Mouse (Mus musculus) layer of hippocampus, postnatal 14 days (tissue): ENCODE data around the gene Celf6. TPM values are rescaled to one million over a fixed set of nuclear protein-coding genes. Genes with fewer than 3 reads are reported as not detected.
A peak's percentile ranks its signal among the peaks of the same experiment; 100 is the strongest.

ENCODE experiments used
- DNase-seq, 2 experiments: peaks; one replicate each; pipeline ENCODE4 v3.0.0; 2021 to 2022; ENCODE audit warnings: low spot score in 2 of 2, mixed read lengths in 1 of 2
- long read RNA-seq, 2 experiments: library from polyadenylated mRNA; stranded (forward); transcript quantifications; one replicate each; pipeline ENCODE4 v2.0.0; 2021
- total RNA-seq, 2 experiments: library from RNA; stranded (reverse); gene quantifications; 2 replicates each; pipeline ENCODE4 v1.2.3; 2021

The Celf6 gene
- 10 to 100 TPM; 26.7 to 33.8 TPM for total RNA-seq
- long read RNA-seq, experiment 1, transcript Celf6-201 (12 exons, 2,765 nt), result major isoform, 10 of 23 reads
- long read RNA-seq, experiment 1, partial matches to known transcripts, result 0 of 23 reads
- long read RNA-seq, experiment 1, other reads (novel, unspliced or antisense), result 11 of 23 reads
- long read RNA-seq, experiment 2, transcript Celf6-201 (12 exons, 2,765 nt), result major isoform, 14 of 32 reads
- long read RNA-seq, experiment 2, partial matches to known transcripts, result 1 of 32 reads
- long read RNA-seq, experiment 2, other reads (novel, unspliced or antisense), result 17 of 32 reads

DNA sequence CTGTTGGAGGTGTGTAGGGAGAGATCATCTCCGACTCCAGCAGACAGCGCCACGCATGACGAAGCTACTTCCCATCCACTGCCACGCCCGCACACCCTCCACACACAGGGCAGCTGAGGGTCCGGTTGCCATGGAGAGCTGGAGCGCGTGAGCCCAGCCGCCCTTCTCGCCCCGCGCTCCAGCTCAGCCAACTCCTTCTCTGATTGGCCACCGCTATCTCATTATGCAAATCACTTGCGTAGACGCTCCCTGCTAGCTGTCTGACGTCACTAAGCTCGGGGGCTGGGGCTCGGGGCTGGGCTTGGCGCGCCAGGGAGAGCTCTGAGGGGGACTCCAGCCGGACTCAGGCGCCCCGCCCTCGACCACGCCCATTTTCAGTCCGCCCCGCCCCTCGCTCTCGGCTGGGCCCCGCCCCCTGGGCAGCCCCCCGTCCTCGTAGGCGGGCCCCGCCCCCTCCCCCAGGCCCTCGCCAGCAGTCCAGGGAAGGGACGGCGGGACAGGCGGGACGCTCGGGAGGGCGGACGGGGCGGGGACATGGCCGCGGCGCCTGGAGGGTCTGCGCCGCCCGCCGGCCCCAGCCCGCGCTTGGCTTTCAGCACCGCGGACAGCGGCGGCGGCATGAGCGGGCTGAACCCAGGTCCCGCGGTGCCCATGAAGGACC is at the start of gene Celf6:
Celf6 (plus strand) TSS at position 74 of the 661 bp plus-strand sequence.
- peak; percentile 85 to 96 for DNase-seq

DNA sequence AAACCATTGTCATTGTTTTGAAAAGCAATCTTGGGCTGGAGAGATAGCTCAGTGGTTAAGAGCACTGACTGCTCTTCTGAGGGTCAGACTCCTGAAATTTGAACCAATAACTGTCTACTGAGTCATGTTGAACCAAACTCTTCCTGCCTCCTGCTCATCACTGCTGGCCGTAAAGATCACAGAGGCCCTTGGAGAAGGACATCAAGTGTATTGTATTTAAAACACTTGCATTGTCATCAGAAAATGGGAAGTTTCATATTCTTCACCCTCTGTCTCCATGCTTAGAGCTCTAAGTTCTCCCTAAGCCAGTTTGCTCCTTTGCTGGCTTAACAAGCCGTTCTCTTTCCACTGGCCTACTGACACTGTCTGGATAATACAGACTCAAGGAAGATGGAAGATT is 49.4 kb upstream of the Celf6 start:
- no peak for DNase-seq

DNA sequence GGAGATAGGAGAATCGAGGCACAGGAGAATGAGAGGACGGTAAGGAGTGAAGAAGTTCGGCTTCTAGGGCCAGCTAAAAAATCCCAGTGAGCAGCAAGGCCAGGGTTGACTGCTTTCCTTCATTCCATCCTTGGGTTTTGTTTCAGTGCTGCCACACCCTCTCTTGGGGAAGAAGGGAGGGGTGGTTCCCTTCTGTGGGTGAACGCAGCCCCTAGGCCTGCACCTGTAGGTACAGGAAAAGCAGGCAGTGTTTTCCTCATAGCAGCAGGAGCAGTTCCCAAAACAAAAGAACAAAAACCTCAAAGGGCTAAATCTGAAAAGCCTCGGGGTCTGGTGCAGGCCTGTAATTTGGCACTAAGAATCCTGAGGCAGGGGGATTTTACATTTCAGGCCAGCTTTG is 46.1 kb upstream of the Celf6 start:
- no peak for DNase-seq

DNA sequence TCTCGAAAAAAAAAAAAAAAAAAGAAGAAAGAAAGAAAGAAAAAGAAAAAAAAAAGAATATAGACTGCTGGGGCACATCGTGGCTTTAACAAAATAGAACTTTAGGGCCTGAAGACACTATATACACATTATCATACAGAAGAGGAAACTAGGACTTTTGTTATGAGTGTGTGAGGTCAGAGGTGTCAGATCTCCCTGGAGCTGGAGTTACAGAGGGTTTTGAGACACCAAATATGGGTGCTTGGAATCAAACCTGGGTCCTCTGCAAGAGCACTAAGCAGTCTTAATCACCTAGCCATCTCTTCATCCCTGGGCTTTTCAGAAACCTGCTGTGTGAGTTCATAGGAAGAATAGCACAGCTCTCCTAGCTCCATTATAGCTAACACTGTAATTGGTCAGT is 44.3 kb upstream of the Celf6 start:
- DNase-seq, result no peak

DNA sequence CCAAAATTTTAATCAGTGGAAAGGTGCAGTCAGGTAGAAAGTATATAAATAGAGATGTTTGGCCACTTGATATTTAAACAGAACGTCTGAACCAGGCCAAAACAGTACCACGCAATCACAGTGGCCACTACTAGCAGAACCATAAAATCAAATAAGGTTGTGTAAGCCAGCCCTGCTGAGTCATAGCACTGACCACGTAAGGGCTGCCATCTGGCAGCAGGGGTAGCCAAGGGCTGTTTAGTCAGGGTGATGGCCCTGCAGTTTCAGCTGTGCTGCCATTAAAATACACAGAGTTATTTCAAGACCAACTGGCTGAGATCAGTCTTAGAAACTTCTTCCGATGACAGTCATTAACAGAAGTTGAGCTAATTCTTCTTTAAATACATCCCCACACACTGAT is 43.8 kb upstream of the Celf6 start:
- no peak for DNase-seq

DNA sequence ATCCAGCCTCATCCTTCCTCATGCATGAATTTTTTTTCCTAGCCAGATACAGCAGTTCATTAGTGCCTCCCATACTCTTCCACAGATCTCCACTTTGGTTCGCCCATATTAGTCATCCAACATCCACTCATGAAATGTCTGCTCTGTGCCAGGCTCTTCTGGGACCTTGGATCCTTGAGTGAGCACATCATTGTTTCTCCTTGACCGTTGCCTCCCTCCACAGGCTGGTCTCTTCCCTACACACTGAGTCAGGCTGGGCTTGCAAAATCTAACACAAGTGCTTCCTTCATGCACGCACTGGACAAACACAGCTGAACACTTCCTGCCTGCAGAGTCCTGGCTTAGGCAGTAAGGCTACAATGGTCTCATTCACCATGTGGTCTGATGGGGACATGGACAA is 40.1 kb upstream of the Celf6 start:
- no peak for DNase-seq

DNA sequence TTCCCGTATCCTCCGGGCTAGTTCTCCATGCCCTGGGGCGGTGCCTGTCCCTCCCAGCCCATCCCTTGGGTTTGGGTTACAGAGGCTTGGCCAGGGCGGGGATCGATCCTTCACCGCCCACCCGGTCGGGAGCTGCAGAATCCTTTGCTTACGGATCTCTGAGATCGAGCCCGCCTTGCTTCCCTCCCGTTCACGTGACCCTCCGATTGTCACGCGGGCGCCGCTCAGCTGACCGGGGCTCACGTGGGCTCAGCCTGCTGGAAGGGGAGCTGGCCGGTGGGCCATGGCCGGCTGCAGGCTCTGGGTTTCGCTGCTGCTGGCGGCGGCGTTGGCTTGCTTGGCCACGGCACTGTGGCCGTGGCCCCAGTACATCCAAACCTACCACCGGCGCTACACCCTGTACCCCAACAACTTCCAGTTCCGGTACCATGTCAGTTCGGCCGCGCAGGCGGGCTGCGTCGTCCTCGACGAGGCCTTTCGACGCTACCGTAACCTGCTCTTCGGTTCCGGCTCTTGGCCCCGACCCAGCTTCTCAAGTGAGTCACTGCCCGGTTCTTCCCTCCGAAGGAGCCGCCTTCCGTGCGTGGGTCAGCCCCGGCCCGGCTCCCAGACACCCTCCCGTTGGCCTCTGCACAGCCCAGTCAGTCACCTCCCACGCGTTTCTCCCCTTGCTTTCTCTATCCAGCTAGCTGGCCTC is 38.1 kb upstream of the Celf6 start, which contains the start of the genes Hexa and Tmem202:
Hexa (plus strand) TSS at position 100 of the 697 bp plus-strand sequence.
Tmem202 (minus strand) TSS at position 407 of the 697 bp plus-strand sequence.
- peak; percentile 71 to 78 for DNase-seq

DNA sequence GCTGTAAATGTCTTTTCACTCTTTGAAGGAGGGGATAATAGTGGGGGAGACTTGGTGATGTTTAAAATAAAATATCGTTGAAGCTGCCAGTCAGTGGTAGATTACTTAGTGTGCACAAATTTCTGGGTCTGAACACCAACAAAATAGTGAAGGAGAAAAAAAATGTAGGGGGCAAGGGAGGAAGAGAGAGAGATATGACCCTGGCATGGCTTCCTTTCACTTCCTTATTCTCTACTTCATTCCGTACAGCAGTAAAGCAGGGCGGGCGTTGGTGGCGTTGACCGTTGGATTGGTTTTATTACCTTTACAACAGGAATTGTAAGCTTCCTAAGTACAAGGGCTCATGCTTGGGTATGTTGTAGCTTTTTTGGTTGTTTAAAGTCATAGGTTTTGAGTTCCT is 36.1 kb upstream of the Celf6 start:
- DNase-seq, result no peak

DNA sequence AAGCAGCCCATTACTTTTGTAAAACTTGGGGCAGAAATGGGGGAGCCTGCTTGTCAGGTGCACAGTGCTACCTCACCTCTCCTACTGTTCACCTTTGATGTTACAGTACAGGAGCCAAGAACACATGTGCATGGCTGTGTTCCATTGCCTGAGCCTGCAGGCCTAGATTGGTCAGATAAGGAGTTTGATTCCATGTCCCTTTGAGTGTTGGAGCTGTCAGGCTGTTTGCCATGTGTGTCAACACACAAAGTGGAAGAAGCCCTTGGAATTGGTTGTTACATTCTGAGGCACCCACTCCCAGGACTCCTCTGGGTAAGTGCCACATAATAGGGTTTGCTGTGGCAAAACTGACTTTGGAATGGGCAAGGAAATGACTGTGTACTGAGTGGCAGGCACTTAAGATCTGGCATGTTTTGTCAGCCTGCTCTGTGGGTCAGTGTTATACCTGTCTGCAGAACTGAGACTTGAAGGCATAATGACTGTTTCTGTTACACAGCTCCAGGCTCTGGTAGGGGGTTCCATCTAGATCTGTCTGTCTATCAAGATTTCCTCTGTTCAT is 34.9 kb upstream of the Celf6 start:
- DNase-seq, result no peak

DNA sequence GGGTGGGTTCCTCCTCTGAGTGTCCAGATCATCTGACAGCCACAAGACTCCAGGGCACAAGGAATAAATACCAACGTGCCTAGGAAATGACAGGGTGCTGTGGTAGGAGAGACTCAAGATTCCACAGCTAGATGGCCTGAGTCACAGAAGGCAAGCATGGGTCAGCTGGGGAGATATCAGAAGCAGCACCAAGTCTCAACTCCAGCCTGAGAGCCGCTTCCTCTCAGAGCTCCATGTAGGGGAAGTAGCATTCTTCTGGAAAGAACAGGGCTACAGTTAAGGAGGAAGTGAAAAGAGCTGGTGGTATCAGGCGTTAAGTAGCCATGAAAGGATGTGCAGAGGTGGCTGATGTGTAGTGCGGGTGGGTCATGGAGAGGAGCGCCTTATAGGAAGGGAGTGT is 33.0 kb upstream of the Celf6 start:
- DNase-seq, result no peak

DNA sequence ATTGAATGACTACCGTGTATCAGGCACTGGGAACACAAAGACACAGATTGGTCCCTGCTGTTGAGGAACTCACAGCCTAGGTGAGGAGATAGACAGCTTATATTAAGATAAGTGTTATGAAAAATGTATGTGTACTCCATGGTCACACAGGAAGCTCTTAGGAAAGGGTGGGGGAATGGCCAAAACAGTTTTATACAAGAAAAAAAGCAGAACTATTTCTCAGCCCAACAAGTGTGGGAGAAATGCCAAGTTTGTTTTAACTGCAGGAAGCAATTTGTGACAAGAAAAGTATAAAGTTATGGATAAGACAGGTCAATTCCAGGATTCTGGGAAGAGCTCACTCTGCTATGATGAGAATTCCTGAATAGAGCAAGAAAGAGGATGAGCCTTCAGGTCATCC is 29.8 kb upstream of the Celf6 start:
- DNase-seq, result no peak

DNA sequence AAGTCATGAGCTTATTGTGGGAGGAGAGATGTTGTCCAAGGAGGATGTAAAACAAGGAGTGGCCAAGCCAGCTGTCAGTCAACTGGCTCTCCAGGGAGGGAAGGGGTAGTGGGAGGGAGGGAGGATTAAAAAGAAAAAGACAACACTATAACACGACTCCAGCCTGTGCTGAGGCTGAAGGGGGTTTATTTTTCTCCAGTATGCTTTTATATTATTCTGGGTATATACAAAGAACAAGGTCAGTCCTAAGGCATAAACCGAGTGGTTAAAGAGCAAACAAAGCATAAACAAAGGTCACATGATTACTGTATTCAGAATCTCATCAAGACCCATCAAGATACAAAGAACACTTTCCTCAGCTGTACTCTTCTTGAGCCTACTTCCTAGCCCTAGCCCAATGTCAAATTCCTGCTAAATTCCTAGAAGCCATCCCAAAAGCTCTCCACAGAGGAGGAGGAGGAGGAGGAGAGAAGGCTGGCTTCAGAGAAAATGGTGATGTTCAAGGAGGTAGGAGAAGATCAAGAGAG is 28.7 kb upstream of the Celf6 start:
- DNase-seq, result no peak

DNA sequence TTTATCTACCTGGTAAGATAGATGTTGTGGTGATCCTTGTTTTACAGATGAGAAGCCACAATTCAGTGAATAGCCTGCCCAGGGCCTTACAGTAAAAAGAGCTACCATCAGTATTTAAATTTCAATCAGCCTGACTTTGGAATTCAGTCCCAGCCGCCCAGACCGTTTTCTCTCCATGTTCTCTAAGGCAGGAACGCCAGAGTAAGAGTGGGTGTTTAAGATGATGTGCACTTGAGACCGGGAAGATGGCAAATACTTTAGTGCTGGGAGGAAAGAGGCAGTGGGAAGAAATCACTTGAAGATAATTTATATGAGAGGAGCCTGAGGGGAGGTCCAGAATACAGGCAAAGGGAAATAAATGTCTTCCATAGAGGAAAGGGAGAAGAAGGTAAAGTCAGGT is 27.6 kb upstream of the Celf6 start:
- no peak for DNase-seq

DNA sequence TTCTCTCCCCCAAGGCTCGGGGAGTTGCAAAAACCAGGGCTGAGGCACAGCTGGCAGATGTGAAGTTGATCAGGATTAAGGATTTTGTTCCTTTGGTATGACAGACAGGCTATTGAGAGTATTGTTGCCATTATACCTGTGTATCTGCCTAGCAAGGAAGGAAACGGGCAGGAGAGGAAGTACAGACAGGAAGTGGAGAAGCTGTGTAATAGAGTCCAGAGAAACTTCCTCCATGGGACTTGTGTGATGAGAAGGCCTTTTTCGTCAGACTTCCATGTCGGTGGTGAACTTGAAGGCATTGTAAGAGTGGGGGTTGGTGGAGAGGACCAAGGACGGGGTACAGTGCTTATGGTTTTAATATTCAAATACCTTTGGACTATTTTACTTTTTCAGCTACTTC is 26.7 kb upstream of the Celf6 start:
- no peak for DNase-seq

DNA sequence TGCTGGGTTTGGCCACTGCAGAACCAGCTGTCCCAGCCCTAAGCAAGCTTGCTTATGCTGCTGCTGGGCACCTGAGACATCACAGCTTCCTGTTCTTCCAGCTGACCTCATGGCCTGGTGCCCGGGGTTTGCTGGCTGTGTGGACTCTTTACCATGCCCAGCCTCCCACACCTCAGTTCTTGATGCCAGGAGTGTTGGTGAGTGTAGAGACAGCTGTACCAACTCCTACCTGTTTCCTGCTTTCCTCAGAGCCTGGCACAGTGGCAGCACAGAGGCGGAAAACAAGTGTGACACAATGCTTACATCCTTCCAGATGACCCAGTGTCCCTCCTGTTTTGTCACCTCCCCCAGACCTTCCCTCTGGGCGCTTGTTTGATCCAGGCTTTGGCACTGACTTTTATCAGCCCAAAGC is 26.1 kb upstream of the Celf6 start:
- no peak for DNase-seq

DNA sequence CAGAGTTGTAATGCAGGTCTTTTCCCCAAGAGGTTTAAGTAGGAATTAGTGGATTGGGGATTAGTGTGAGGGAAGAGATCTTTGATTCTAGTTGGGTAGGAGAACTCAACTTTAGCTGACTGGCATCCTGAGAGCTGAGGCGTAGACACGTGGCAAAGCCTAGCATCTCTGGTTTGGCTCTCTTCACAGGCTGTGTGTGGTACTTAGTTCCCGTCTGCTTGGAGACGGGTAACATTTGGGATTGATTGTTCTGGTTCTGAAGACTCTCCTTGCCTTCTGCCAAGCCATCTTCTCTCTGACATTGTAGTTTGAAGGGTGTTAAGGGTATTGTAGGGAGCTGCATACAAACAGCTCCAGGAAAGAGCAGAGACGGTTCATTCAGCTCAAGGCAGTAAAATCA is 25.1 kb upstream of the Celf6 start:
- DNase-seq, result peak in 1 of 2 experiments; percentile 41

DNA sequence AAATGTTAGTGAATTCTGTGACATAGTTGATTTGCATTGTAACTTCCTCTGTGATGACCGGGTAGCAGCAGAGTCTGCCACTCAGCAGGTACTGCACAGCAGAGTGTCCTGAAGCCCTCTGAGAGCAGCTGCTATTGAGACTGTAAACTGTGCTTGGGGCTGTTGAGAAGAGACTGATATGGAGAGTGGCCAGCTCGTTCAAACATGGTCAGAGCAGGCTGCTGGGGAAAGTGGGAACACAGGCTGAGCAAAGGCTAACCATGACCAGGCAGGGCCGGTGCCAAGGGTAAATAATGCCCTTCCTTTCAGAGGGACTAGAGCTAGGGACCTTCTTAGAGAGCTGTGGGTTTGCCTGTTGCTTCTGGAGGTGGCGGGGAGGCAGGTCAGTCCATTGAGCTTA is 24.0 kb upstream of the Celf6 start:
- DNase-seq, result no peak

DNA sequence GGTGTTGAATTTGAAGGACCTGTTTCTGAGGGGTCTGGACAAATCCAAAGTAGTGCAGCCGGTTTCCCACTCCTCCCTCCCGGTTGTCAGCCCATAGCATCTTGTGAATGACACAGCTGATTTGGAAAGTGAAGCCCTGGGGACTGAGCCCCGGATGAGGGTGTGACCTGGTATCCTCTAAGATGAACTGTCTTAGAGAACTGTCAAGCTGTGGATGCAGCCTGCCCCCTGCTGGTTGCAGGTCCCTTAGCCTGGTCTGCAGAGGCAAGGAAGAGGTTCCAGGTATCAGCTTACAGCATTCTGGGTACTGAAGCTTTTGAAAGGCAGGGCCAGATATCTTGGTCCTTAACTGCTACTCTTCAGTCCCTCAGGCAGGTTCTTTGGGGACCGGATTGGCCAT is 12.1 kb upstream of the Celf6 start:
- peak; percentile 52 to 59 for DNase-seq

DNA sequence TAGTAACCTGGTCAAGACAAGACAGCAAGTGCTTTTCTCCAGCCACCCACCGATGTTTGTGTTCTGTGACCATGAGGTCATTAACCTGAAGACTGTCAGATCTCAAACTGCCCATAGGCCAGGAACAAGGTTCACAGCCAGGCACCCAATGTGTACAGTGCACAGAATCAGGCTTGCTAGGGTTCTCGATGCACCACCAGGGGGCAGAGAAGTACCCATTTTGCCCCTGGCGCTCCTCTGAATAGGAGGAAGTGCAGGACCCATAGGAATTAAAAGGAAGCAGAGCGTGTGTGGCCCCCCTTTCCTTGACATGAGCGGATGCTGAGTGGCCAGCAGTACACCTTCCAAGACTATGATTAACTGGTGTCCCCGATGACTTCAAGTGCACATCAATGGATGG is 10.6 kb upstream of the Celf6 start:
- DNase-seq, result peak in 1 of 2 experiments; percentile 69

DNA sequence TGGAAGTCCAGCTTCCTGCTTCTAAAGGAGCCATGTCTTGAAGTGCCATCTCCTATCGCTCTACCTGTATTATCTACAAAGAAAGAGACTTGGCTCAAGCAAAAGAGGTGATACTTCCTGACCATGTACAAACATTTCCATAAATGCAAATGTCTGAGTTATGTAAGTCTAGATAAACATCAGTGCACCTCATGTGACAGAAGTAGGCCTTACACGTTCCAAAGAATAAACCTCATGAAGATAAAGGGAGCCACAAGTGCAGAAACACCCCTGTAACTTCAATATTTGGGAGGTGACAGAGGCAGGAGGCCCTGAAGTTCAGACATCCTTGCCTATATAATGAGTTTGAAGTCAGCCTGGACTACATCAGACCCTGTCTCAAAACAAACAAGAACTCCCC is 5.9 kb upstream of the Celf6 start:
- no peak for DNase-seq

DNA sequence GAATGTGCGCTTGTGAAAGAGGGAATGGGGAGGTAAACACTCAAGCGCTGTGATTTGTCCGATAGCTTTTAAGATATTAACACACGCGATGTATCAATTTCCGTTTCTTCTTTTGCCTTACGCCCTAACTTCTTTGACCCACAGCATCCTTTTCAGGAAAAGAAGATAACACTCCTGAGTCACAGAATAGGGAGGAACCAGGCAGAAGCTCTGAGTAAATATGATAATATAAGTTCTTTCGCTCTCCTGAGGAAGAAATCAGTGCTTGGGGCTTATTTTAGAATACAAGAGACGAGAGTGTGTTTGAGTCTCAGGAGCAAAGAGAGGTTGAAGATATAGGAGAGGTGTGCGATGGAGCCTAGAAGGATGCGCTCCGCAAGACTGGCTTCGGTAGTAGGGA is 316 bp upstream of the Celf6 start:
- DNase-seq, result no peak

DNA sequence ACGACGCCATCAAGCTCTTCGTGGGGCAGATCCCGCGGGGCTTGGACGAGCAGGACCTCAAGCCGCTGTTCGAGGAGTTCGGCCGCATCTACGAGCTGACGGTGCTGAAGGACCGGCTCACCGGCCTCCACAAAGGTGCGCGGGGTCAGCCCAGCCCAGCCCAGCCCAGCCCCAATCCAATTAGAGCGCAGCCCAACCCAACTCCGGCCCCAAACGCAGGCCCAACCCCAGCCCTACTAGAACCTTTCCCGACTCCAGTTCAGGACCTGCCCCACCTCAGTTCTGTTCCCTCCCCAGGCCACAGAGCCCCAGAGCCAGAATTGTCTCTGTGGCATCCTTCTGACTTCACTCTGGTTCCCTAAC is 769 bp downstream of the Celf6 start:
- DNase-seq, result no peak
